Mouse (Mus musculus): ENCODE measurements around the gene Fbxw4.

- no peak for TF ChIP-seq CTCF (IDR thresholded peaks at IDR 0.05; ENCODE audit: low read depth, low read length)
- no peak for TF ChIP-seq POLR2AphosphoS5 (IDR thresholded peaks at IDR 0.05; ENCODE audit: insufficient replicate concordance, low read depth, low read length)
- no peak for TF ChIP-seq GATA1 (IDR thresholded peaks at IDR 0.05; ENCODE audit: borderline replicate concordance, low read length)
- no peak for TF ChIP-seq TAL1 (conservative IDR thresholded peaks at IDR 0.05; ENCODE audit: low read depth, low read length)
These were observed 16.7 kb upstream of the Fbxw4 start for GRCm38 (mm10) chr19:45676723-45677269.
